Mouse (Mus musculus): ENCODE data around the gene Ccdc88a. TPM values are rescaled to one million over a fixed set of nuclear protein-coding genes. Genes with fewer than 3 reads are reported as not detected.

Ccdc88a gene
- polyA plus RNA-seq, 1 experiment from 2014 or later: 13.1 TPM

GRCm38 (mm10) chr11:29352214-29352613 is 21.2 kb upstream of the Ccdc88a start:
- Histone ChIP-seq H3K36me3 (ENCODE audit: insufficient read depth, low read length) (no peaks in the 10 kb centered on the region), H3K9me3 (ENCODE audit: low read length) (no peaks in the 10 kb centered on the region), H3K27me3 (replicated peaks; ENCODE audit: insufficient read depth, low read length) (no peaks in the 10 kb centered on the region), H3K4me1 (ENCODE audit: insufficient read depth, low read depth, low read length) (no peaks in the 10 kb centered on the region), H3K27ac (ENCODE audit: low read length) (no peak overlapping the region), H3K9ac (replicated peaks; ENCODE audit: low read depth) (no peak overlapping the region), H3K4me2 (replicated peaks; ENCODE audit: low read depth, low read length) (no peak overlapping the region), H3K4me3 (ENCODE audit: low read depth, low read length) (no peak overlapping the region)
- TF ChIP-seq CTCF (IDR thresholded peaks at IDR 0.05) (no peak), EP300 (IDR thresholded peaks at IDR 0.05) (no peak)
- no peak for DNase-seq (ENCODE audit: low spot score)
- ATAC-seq: no peak
- 48% methylated on average over 1 of the region's 1 CpGs for WGBS

- no peak overlapping the region for H3K27ac ChIP-seq (ENCODE audit: low read length)
- no peaks in the 10 kb centered on the region for H3K36me3 ChIP-seq (ENCODE audit: insufficient read depth, low read length)
- 70% methylated on average over 1 of the region's 1 CpGs for WGBS
- DNase-seq (ENCODE audit: low spot score): no peak
- no peaks in the 10 kb centered on the region for H3K9me3 ChIP-seq (ENCODE audit: low read length)
- H3K4me2 ChIP-seq (replicated peaks; ENCODE audit: low read depth, low read length): no peak overlapping the region
- H3K4me1 ChIP-seq (ENCODE audit: insufficient read depth, low read depth, low read length): no peaks in the 10 kb centered on the region
- no peak overlapping the region for H3K4me3 ChIP-seq (ENCODE audit: low read depth, low read length)
- ATAC-seq: no peak
- TF ChIP-seq CTCF (IDR thresholded peaks at IDR 0.05): no peak
- no peak for TF ChIP-seq EP300 (IDR thresholded peaks at IDR 0.05)
- no peak overlapping the region for H3K9ac ChIP-seq (replicated peaks; ENCODE audit: low read depth)
- no peaks in the 10 kb centered on the region for H3K27me3 ChIP-seq (replicated peaks; ENCODE audit: insufficient read depth, low read length)
These were observed 5.3 kb upstream of the Ccdc88a start for GRCm38 (mm10) chr11:29368161-29368560.

GRCm38 (mm10) chr11:29373050-29373395 is 435 bp upstream of the Ccdc88a start:
- Histone ChIP-seq H3K4me2 (replicated peaks; ENCODE audit: low read depth, low read length) (peak overlapping the region; percentile 76), H3K4me3 (ENCODE audit: low read depth, low read length) (peak overlapping the region; percentile 91), H3K27ac (ENCODE audit: low read length) (no peak overlapping the region), H3K4me1 (ENCODE audit: insufficient read depth, low read depth, low read length) (no peaks in the 10 kb centered on the region), H3K9ac (replicated peaks; ENCODE audit: low read depth) (peak overlapping the region; percentile 62; the same call in 1 of the 2 replicates), H3K27me3 (replicated peaks; ENCODE audit: insufficient read depth, low read length) (no peaks in the 10 kb centered on the region), H3K36me3 (ENCODE audit: insufficient read depth, low read length) (no peaks in the 10 kb centered on the region), H3K9me3 (ENCODE audit: low read length) (no peaks in the 10 kb centered on the region)
- ATAC-seq (no peak), DNase-seq (ENCODE audit: low spot score) (no peak)
- TF ChIP-seq EP300 (IDR thresholded peaks at IDR 0.05) (no peak), CTCF (IDR thresholded peaks at IDR 0.05) (no peak)
- whole genome bisulfite sequencing: 5% methylated on average over 11 of the region's 11 CpGs

GRCm38 (mm10) chr11:29374274-29374656 is 807 bp downstream of the Ccdc88a start:
- H3K4me1 ChIP-seq (ENCODE audit: insufficient read depth, low read depth, low read length): no peaks in the 10 kb centered on the region
- H3K9ac ChIP-seq (replicated peaks; ENCODE audit: low read depth): peak overlapping the region; percentile 62
- H3K36me3 ChIP-seq (ENCODE audit: insufficient read depth, low read length): no peaks in the 10 kb centered on the region
- no peak; the same call in 1 of the 2 replicates for TF ChIP-seq CTCF (IDR thresholded peaks at IDR 0.05)
- no peak for TF ChIP-seq EP300 (IDR thresholded peaks at IDR 0.05)
- H3K4me2 ChIP-seq (replicated peaks; ENCODE audit: low read depth, low read length): peak overlapping the region; percentile 76
- peak overlapping the region; percentile 83; the same call in 1 of the 2 replicates for H3K27ac ChIP-seq (ENCODE audit: low read length)
- no peaks in the 10 kb centered on the region for H3K9me3 ChIP-seq (ENCODE audit: low read length)
- DNase-seq (ENCODE audit: low spot score) (no peak), ATAC-seq (no peak)
- WGBS: under 1% methylated on average over 8 of the region's 8 CpGs
- peak overlapping the region; percentile 91 for H3K4me3 ChIP-seq (ENCODE audit: low read depth, low read length)
- H3K27me3 ChIP-seq (replicated peaks; ENCODE audit: insufficient read depth, low read length): no peaks in the 10 kb centered on the region

- no peak for DNase-seq (ENCODE audit: low spot score)
- no peak for TF ChIP-seq CTCF (IDR thresholded peaks at IDR 0.05)
- no peak for TF ChIP-seq EP300 (IDR thresholded peaks at IDR 0.05)
- no peak overlapping the region for H3K4me2 ChIP-seq (replicated peaks; ENCODE audit: low read depth, low read length)
- ATAC-seq: no peak
- H3K9me3 ChIP-seq (ENCODE audit: low read length): no peaks in the 10 kb centered on the region
- WGBS: 78% methylated on average over 2 of the region's 2 CpGs
- H3K9ac ChIP-seq (replicated peaks; ENCODE audit: low read depth): no peak overlapping the region
- H3K4me1 ChIP-seq (ENCODE audit: insufficient read depth, low read depth, low read length): no peaks in the 10 kb centered on the region
- no peak overlapping the region for H3K27ac ChIP-seq (ENCODE audit: low read length)
- no peaks in the 10 kb centered on the region for H3K36me3 ChIP-seq (ENCODE audit: insufficient read depth, low read length)
- H3K4me3 ChIP-seq (ENCODE audit: low read depth, low read length): no peak overlapping the region
- no peaks in the 10 kb centered on the region for H3K27me3 ChIP-seq (replicated peaks; ENCODE audit: insufficient read depth, low read length)
These were observed 3.2 kb downstream of the Ccdc88a start for GRCm38 (mm10) chr11:29376635-29377034.

GRCm38 (mm10) chr11:29378751-29379150 is 5.3 kb downstream of the Ccdc88a start:
- Histone ChIP-seq H3K4me1 (ENCODE audit: insufficient read depth, low read depth, low read length) (no peaks in the 10 kb centered on the region), H3K27me3 (replicated peaks; ENCODE audit: insufficient read depth, low read length) (no peaks in the 10 kb centered on the region), H3K9me3 (ENCODE audit: low read length) (no peaks in the 10 kb centered on the region), H3K4me3 (ENCODE audit: low read depth, low read length) (no peak overlapping the region), H3K9ac (replicated peaks; ENCODE audit: low read depth) (no peak overlapping the region), H3K27ac (ENCODE audit: low read length) (no peak overlapping the region), H3K36me3 (ENCODE audit: insufficient read depth, low read length) (no peaks in the 10 kb centered on the region), H3K4me2 (replicated peaks; ENCODE audit: low read depth, low read length) (no peak overlapping the region)
- WGBS: 92% methylated on average over 1 of the region's 1 CpGs
- no peak for ATAC-seq
- TF ChIP-seq CTCF (IDR thresholded peaks at IDR 0.05): no peak
- no peak for TF ChIP-seq EP300 (IDR thresholded peaks at IDR 0.05)
- no peak for DNase-seq (ENCODE audit: low spot score)

- H3K9ac ChIP-seq (replicated peaks; ENCODE audit: low read depth): no peak overlapping the region
- no peaks in the 10 kb centered on the region for H3K27me3 ChIP-seq (replicated peaks; ENCODE audit: insufficient read depth, low read length)
- H3K36me3 ChIP-seq (ENCODE audit: insufficient read depth, low read length): no peaks in the 10 kb centered on the region
- no peak overlapping the region for H3K27ac ChIP-seq (ENCODE audit: low read length)
- H3K4me1 ChIP-seq (ENCODE audit: insufficient read depth, low read depth, low read length): no peaks in the 10 kb centered on the region
- H3K9me3 ChIP-seq (ENCODE audit: low read length): no peaks in the 10 kb centered on the region
- DNase-seq (ENCODE audit: low spot score) (no peak), ATAC-seq (no peak)
- TF ChIP-seq CTCF (IDR thresholded peaks at IDR 0.05) (no peak), EP300 (IDR thresholded peaks at IDR 0.05) (no peak)
- WGBS: 72% methylated on average over 2 of the region's 2 CpGs
- H3K4me3 ChIP-seq (ENCODE audit: low read depth, low read length): no peak overlapping the region
- H3K4me2 ChIP-seq (replicated peaks; ENCODE audit: low read depth, low read length): no peak overlapping the region
These were observed 10.0 kb downstream of the Ccdc88a start for GRCm38 (mm10) chr11:29383493-29383892.

All from lung, postnatal 0 days (tissue).